Mouse (Mus musculus) liver, adult 2 months (tissue): Measurements from ENCODE around the gene Abca5. TPM values are rescaled to one million over a fixed set of nuclear protein-coding genes. Genes with fewer than 3 reads are reported as not detected.

ENCODE experiments used
- DNase-seq: peaks from one replicate; pipeline ENCODE4 v3.0.0-alpha.2; 2011; ENCODE audit warnings: low read depth, low spot score; ENCODE audit errors: extremely low read depth
- H3K27ac ChIP-seq: fragments of 200-500 bp; replicated peaks from 2 replicates; pipeline ENCODE4 v1.5.1; 2012; ENCODE audit warnings: low read depth, mild to moderate bottlenecking, control low read depth, inconsistent platforms, low read length; ENCODE audit not compliant: insufficient read depth
- H3K27me3 ChIP-seq: fragments of 200-500 bp; 2 replicates; pipeline ENCODE4 v1.6.1; 2012; ENCODE audit warnings: mild to moderate bottlenecking, moderate library complexity, low read length, inconsistent platforms; ENCODE audit not compliant: control insufficient read depth, insufficient read depth
- H3K36me3 ChIP-seq: fragments of 200-500 bp; 2 replicates; pipeline ENCODE4 v1.6.1; 2012; ENCODE audit warnings: low read length, inconsistent platforms; ENCODE audit not compliant: control insufficient read depth, insufficient read depth
- H3K4me1 ChIP-seq: fragments of 200-500 bp; 2 replicates; pipeline ENCODE4 v1.6.1; 2011; ENCODE audit warnings: low read length; ENCODE audit not compliant: control insufficient read depth, insufficient read depth
- H3K4me3 ChIP-seq: fragments of 200-500 bp; 2 replicates; pipeline ENCODE4 v1.5.1; 2011; ENCODE audit warnings: low read depth, mild to moderate bottlenecking, control low read depth, low read length, moderate library complexity; ENCODE audit not compliant: insufficient read depth
- H3K79me2 ChIP-seq: fragments of 200-500 bp; 2 replicates; pipeline ENCODE4 v1.6.1; 2012; ENCODE audit warnings: inconsistent platforms, mild to moderate bottlenecking, low read length, moderate library complexity; ENCODE audit not compliant: control insufficient read depth, insufficient read depth
- H3K9ac ChIP-seq: fragments of 200-500 bp; 2 replicates; pipeline ENCODE4 v1.6.1; 2012; ENCODE audit warnings: low read depth, mild to moderate bottlenecking, control low read depth, inconsistent platforms, low read length
- CTCF ChIP-seq: fragments of 200-500 bp; IDR thresholded peaks from 2 replicates; pipeline ENCODE4 v1.5.1; 2011; ENCODE audit warnings: low read depth, low read length, control low read depth
- POLR2A ChIP-seq: fragments of 200-500 bp; IDR thresholded peaks from 2 replicates; pipeline ENCODE4 v1.6.1; 2011; ENCODE audit warnings: low read length, control low read depth; ENCODE audit not compliant: insufficient read depth; ENCODE audit errors: extremely low read depth
- WGBS: fragments of 180-500 bp; shearing (Covaris S2); methylation state at CpG from one replicate; pipeline ENCODE4 v1.1.7; 2018; 5-methylcytosine and 5-hydroxymethylcytosine counted together
- polyA plus RNA-seq: library from polyadenylated mRNA; depleted of rRNA; stranded (reverse); fragments of >200 nt; gene quantifications from 2 replicates; pipeline ENCODE4 v1.2.3, GENCODE M21; 2012
- total RNA-seq: library from RNA; depleted of rRNA; stranded (reverse); fragments of >200 nt; gene quantifications from 2 replicates; pipeline ENCODE4 v1.2.3, GENCODE M21; 2014

Abca5 gene
- total and polyA plus RNA-seq, 2 experiments: 0.49 to 4.0 TPM

DNA sequence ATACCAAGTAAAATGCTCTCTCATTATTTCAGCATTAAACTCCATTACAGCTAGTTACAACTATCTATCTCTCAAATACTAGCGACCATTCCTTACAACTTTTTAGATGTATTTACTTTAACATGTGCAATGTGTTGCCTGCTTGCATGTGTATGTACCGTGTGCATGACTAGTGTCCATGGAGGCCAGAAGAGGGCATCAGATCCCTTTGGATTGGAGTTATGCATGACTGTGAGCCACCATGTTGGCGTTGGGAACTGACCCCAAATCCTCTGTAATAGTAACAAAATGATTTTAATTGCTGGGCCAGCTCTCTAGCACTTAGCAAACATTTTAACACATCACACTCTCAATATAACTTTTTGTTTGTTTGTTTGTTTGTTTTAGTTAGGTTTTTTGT, 49.1 kb downstream of the Abca5 start:
- H3K36me3 ChIP-seq: peaks cover 2% of the 10 kb centered on the region; the same call in 1 of the 2 replicates
- H3K9ac ChIP-seq: no peak overlapping the region
- TF ChIP-seq POLR2A (no peak), CTCF (peak; percentile 13; the same call in 1 of the 2 replicates)
- no peak overlapping the region for H3K27ac ChIP-seq
- H3K4me1 ChIP-seq: no peaks in the 10 kb centered on the region
- 89% methylated on average over 3 of the region's 3 CpGs for WGBS
- no peak overlapping the region for H3K4me3 ChIP-seq
- H3K27me3 ChIP-seq: no peaks in the 10 kb centered on the region
- H3K79me2 ChIP-seq: no peaks in the 10 kb centered on the region
- peak; percentile 17 for DNase-seq

DNA sequence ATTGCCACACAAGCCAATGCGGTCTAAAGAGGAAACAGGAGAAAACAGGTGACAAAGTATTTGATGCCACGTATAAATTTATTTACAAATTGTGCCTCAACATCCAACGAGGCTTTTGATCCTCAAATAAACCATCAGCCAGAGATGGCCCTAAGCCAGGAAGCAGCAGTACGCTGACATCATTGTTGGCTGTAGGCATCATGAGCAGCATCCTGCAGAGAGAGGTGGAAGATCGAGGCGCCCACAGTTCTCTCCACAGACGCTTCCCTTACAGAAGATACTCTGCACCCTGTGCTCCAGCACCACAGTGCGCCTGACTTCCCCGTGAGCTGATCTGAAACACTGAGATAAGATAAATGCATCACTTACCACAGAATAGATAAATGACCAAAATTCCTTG, 49.8 kb downstream of the Abca5 start:
- Histone ChIP-seq H3K9ac (no peak overlapping the region), H3K4me3 (no peak overlapping the region), H3K4me1 (no peaks in the 10 kb centered on the region), H3K27me3 (no peaks in the 10 kb centered on the region), H3K79me2 (no peaks in the 10 kb centered on the region), H3K36me3 (peaks cover 2% of the 10 kb centered on the region; the same call in 1 of the 2 replicates), H3K27ac (no peak overlapping the region)
- TF ChIP-seq CTCF (no peak), POLR2A (no peak)
- WGBS: 67% methylated on average over 9 of the region's 9 CpGs
- DNase-seq: no peak

DNA sequence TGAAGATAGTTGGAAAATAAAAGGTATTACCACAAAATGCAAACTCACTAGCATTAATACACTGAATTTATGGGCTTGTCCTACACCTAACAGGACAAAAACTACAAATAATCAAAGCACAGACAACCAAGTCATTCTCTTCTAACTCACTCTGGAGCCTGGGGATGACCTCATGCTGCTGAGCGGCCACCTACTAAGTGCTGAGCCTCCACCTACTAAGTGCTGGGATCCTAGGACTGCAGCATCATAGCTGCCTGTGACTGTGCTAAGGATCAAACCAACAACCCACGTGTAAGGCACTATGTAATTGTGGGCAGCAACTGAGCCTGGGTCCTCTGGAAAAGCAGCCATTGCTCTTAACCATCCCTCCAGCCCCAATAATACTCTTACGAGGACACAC, 51.2 kb downstream of the Abca5 start:
- no peak for DNase-seq
- 95% methylated on average over 3 of the region's 3 CpGs for WGBS
- no peaks in the 10 kb centered on the region for H3K27me3 ChIP-seq
- no peak overlapping the region for H3K9ac ChIP-seq
- peaks cover 2% of the 10 kb centered on the region; the same call in 1 of the 2 replicates for H3K36me3 ChIP-seq
- H3K4me3 ChIP-seq: no peak overlapping the region
- no peak for TF ChIP-seq CTCF
- TF ChIP-seq POLR2A: no peak
- no peak overlapping the region for H3K27ac ChIP-seq
- no peaks in the 10 kb centered on the region for H3K79me2 ChIP-seq
- H3K4me1 ChIP-seq: no peaks in the 10 kb centered on the region

DNA sequence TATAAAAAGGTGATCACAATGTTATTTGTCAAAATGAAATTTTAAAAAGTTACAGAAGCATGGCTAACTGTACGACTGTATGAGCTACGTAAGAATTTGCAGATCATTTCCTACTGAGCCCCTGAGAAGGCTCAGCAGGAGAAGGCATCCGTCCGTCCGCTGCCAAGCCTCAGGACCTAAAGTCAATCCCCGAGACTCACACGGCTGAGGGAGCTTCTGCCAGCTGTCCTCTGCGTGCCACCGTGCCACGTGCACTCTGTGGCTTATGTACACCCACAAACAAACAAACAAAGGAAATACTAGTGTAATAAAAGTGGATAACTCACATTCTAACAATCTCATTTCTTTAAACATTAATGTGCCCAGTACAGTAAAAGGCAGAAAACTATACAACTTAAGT, 52.7 kb downstream of the Abca5 start:
- H3K27ac ChIP-seq: no peak overlapping the region

DNA sequence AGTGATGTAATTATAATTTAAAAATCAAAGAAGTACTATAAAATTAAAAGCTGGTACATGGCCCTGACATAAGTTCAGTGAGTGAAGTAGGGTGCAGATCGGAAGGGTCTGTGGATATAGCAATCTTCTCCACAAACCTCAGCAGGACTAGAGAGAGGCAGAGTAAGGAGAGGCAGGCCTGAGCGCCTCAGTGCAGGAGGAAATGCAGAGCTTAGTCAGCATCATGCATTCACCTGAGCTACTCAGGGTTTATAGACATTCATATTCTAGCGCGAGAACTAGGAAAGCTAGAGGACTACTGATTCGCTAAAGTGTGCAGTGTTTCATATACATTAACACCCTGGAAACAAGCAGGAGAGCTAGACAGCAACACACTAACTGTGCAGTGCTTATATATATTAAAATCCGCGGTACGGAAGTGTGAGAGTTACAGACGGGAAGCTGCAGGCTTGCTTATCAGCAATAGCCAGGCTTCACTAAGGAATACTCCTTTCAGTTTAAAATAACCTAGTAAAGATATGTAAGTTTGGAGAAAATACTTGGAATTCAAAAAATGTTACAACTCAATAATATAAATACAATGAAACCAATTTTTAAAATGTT, 53.2 kb downstream of the Abca5 start:
- Histone ChIP-seq H3K9ac (no peak overlapping the region), H3K36me3 (peaks cover 2% of the 10 kb centered on the region; the same call in 1 of the 2 replicates), H3K79me2 (no peaks in the 10 kb centered on the region), H3K27me3 (no peaks in the 10 kb centered on the region), H3K4me3 (no peak overlapping the region), H3K4me1 (no peaks in the 10 kb centered on the region), H3K27ac (no peak overlapping the region)
- no peak for DNase-seq
- 76% methylated on average over 9 of the region's 9 CpGs for WGBS
- no peak for TF ChIP-seq CTCF
- no peak for TF ChIP-seq POLR2A

More for the DNA sequence above, 52.7 kb downstream of the Abca5 start:
- H3K9ac ChIP-seq: no peak overlapping the region
- peaks cover 2% of the 10 kb centered on the region; the same call in 1 of the 2 replicates for H3K36me3 ChIP-seq
- no peak overlapping the region for H3K4me3 ChIP-seq
- WGBS: 75% methylated on average over 10 of the region's 10 CpGs
- H3K79me2 ChIP-seq: no peaks in the 10 kb centered on the region
- no peak for TF ChIP-seq POLR2A
- no peak for TF ChIP-seq CTCF
- no peaks in the 10 kb centered on the region for H3K4me1 ChIP-seq
- DNase-seq: no peak
- H3K27me3 ChIP-seq: no peaks in the 10 kb centered on the region

DNA sequence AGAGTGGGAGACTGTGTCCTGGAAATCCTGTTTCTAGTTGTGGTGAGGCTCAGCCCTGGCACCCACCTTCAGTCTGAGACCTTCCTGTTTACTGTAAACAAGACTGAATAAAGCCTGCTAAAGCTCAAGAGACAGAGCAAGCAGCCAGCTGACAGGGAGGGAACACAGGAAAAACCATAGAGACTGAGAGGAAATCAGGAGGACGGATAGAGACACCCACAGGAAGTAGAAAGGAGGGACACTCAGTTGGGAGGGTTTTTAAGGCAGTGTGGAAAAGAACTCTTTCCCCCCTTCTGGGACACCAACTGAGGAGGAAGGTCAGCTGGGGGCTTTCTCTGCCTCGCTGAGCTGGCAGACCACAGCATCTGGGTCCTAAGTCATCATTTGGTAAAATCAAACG, 62.7 kb downstream of the Abca5 start:
- H3K4me1 ChIP-seq: no peaks in the 10 kb centered on the region
- H3K27me3 ChIP-seq: no peaks in the 10 kb centered on the region
- TF ChIP-seq CTCF (no peak), POLR2A (no peak)
- H3K79me2 ChIP-seq: no peaks in the 10 kb centered on the region
- 73% methylated on average over 3 of the region's 3 CpGs for WGBS
- H3K9ac ChIP-seq: no peak overlapping the region
- DNase-seq: no peak
- no peak overlapping the region for H3K4me3 ChIP-seq
- H3K36me3 ChIP-seq: no peaks in the 10 kb centered on the region
- H3K27ac ChIP-seq: no peak overlapping the region
